Mouse (Mus musculus) small intestine, adult 2 months (tissue): ENCODE data around the gene Lcmt2. TPM values are rescaled to one million over a fixed set of nuclear protein-coding genes. Genes with fewer than 3 reads are reported as not detected.

ENCODE experiments used
- H3K27ac ChIP-seq: fragments of 200-500 bp; 2 replicates; pipeline ENCODE4 v1.5.1; 2012; ENCODE audit warnings: low read depth, low read length, control low read depth, inconsistent platforms; ENCODE audit not compliant: insufficient read depth
- H3K27me3 ChIP-seq: fragments of 200-500 bp; 2 replicates; pipeline ENCODE4 v1.6.1; 2012; ENCODE audit warnings: mild to moderate bottlenecking, moderate library complexity, low read length, inconsistent platforms; ENCODE audit not compliant: control insufficient read depth, insufficient read depth
- H3K36me3 ChIP-seq: fragments of 200-500 bp; 2 replicates; pipeline ENCODE4 v1.6.1; 2012; ENCODE audit warnings: mild to moderate bottlenecking, low read length, control low read depth, inconsistent platforms; ENCODE audit not compliant: control insufficient read depth, insufficient read depth
- H3K4me1 ChIP-seq: fragments of 200-500 bp; 2 replicates; pipeline ENCODE4 v1.6.1; 2012; ENCODE audit warnings: low read length, inconsistent platforms, mixed read lengths; ENCODE audit not compliant: control insufficient read depth, insufficient read depth, insufficient read length
- H3K4me3 ChIP-seq: fragments of 200-500 bp; 2 replicates; pipeline ENCODE4 v1.5.1; 2012; ENCODE audit warnings: low read depth, mild to moderate bottlenecking, control low read depth, inconsistent platforms, low read length, moderate library complexity
- CTCF ChIP-seq: fragments of 200-500 bp; IDR thresholded peaks from 2 replicates; pipeline ENCODE4 v1.5.1; 2012; ENCODE audit warnings: low read depth, mild to moderate bottlenecking, control low read depth, inconsistent platforms, low read length, moderate library complexity, mixed read lengths; ENCODE audit not compliant: insufficient replicate concordance, insufficient read length; ENCODE audit errors: extremely low read depth
- POLR2A ChIP-seq: fragments of 200-500 bp; IDR thresholded peaks from 2 replicates; pipeline ENCODE4 v1.6.1; 2012; ENCODE audit warnings: low read depth, mild to moderate bottlenecking, control low read depth, inconsistent platforms, low read length, moderate library complexity
- WGBS: fragments of 180-500 bp; shearing (Covaris S2); methylation state at CpG from one replicate; pipeline ENCODE4 v1.1.7; 2018; 5-methylcytosine and 5-hydroxymethylcytosine counted together
- polyA plus RNA-seq: library from polyadenylated mRNA; depleted of rRNA; stranded (reverse); fragments of >200 nt; gene quantifications from 2 replicates; pipeline ENCODE4 v1.2.3, GENCODE M21; 2012; rRNA removed

Lcmt2 gene
- 5.5 and 7.9 TPM in 2 replicates for polyA plus RNA-seq

GRCm38 (mm10) chr2:121140018-121140882, at the start of gene Lcmt2, which contains the start of gene Adal:
Gene Lcmt2, minus strand, starts transcription at chr2:121140653.
Gene Adal, plus strand, starts transcription at chr2:121140428.
- peaks cover 10% of the 10 kb centered on the region; the same call in 1 of the 2 replicates for H3K4me1 ChIP-seq
- 0 out of 2 replicates have a peak, but pooled peaks cover 2% of the 10 kb centered on the region for H3K36me3 ChIP-seq
- peak within 1 kb of the TSS; percentile 92 for H3K4me3 ChIP-seq
- H3K27me3 ChIP-seq: no peaks in the 10 kb centered on the region
- TF ChIP-seq CTCF: no peak
- peak; percentile 66; the same call in 1 of the 2 replicates for TF ChIP-seq POLR2A
- peak within 1 kb of the TSS; percentile 90 for H3K27ac ChIP-seq
- WGBS: under 1% methylated on average over 87 of the region's 87 CpGs

GRCm38 (mm10) chr2:121188530-121188929, 48.1 kb upstream of the Lcmt2 start:
- H3K4me3 ChIP-seq: no peak overlapping the region
- no peaks in the 10 kb centered on the region for H3K27me3 ChIP-seq
- 76% methylated on average over 1 of the region's 1 CpGs for WGBS
- TF ChIP-seq CTCF (no peak), POLR2A (no peak)
- H3K4me1 ChIP-seq: no peaks in the 10 kb centered on the region
- H3K27ac ChIP-seq: no peak overlapping the region
- peaks cover 67% of the 10 kb centered on the region for H3K36me3 ChIP-seq

- WGBS: 94% methylated on average over 7 of the region's 7 CpGs
- Histone ChIP-seq H3K4me3 (no peak overlapping the region), H3K36me3 (peaks cover 50% of the 10 kb centered on the region), H3K27me3 (no peaks in the 10 kb centered on the region), H3K4me1 (no peaks in the 10 kb centered on the region), H3K27ac (no peak overlapping the region)
- TF ChIP-seq CTCF: no peak
Measured at GRCm38 (mm10) chr2:121184142-121184541, 43.7 kb upstream of the Lcmt2 start.

DNA sequence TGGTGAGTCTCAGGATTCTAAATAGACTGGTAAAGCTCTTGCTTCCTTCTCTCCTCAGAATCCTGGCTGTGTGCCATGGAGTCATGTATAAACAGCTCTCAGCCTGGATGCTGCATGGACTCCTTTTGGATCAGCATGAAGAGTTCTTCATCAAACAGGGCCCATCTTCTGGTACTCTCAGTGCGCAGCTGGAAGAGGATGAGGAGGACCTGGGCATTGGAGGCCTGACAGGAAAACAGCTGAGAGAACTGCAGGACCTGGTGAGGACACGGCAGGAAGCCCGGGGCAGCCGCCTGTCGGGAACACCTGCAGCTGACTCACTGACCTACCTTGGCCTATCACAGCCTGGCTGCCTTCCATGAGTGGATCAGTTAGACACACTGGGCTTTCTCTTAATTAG, 43.0 kb upstream of the Lcmt2 start:
- H3K4me3 ChIP-seq: no peak overlapping the region
- H3K36me3 ChIP-seq: peaks cover 47% of the 10 kb centered on the region
- 36% methylated on average over 5 of the region's 5 CpGs for WGBS
- no peaks in the 10 kb centered on the region for H3K4me1 ChIP-seq
- TF ChIP-seq CTCF (no peak), POLR2A (no peak)
- no peaks in the 10 kb centered on the region for H3K27me3 ChIP-seq
- no peak overlapping the region for H3K27ac ChIP-seq

DNA sequence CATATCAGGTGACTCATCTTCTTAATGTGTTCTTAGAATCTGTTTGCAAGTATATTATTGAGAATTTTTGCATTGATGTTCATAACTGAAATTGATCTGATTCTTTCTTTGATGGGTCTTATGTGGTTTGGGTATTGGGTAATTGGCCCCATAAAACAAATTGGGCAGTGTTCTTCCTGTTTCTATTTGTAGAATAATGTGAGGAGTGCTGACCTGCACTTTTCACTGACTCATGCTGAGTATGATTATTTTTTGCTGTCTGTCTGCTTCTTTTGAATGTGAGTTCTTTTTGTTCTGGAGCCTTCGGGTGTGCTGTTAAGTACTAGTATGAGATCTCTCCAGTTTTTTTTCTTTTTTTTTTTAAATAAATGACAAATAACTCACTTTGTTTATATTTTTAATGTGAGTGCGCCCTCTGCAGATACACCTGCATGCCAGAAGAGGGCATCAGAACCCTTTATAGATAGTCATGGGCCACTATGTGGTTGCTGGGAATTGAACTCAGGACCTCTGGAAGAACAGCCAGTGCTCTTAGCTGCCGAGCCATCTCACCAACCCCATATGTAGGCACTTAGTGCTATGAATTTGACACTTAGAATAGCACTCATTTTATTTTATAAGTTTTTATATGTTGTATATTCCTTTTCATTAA, 38.5 kb upstream of the Lcmt2 start:
- WGBS: 94% methylated on average over 3 of the region's 3 CpGs

GRCm38 (mm10) chr2:121170980-121171742, 30.7 kb upstream of the Lcmt2 start, which contains the start of gene Zscan29:
Gene Zscan29, minus strand, starts transcription at chr2:121171125.
- peak within 1 kb of the TSS; percentile 77 for H3K27ac ChIP-seq
- 1% methylated on average over 66 of the region's 66 CpGs for WGBS
- H3K36me3 ChIP-seq: peaks cover 17% of the 10 kb centered on the region
- peaks cover 10% of the 10 kb centered on the region; the same call in 1 of the 2 replicates for H3K4me1 ChIP-seq
- peak within 1 kb of the TSS; percentile 78 for H3K4me3 ChIP-seq
- H3K27me3 ChIP-seq: no peaks in the 10 kb centered on the region
- TF ChIP-seq POLR2A (peak; percentile 95), CTCF (no peak)

More for the DNA sequence above, 38.5 kb upstream of the Lcmt2 start:
- no peaks in the 10 kb centered on the region for H3K27me3 ChIP-seq
- no peak overlapping the region for H3K27ac ChIP-seq
- TF ChIP-seq CTCF (peak; percentile 23; the same call in 1 of the 2 replicates), POLR2A (no peak)
- H3K36me3 ChIP-seq: peaks cover 43% of the 10 kb centered on the region
- H3K4me3 ChIP-seq: no peak overlapping the region
- H3K4me1 ChIP-seq: no peaks in the 10 kb centered on the region
